Mouse (Mus musculus): Measurements from ENCODE around the gene Pnpla1. TPM values are rescaled to one million over a fixed set of nuclear protein-coding genes. Genes with fewer than 3 reads are reported as not detected.

Pnpla1 gene
- polyA plus RNA-seq, 1 experiment from 2014 or later: not detected

DNA sequence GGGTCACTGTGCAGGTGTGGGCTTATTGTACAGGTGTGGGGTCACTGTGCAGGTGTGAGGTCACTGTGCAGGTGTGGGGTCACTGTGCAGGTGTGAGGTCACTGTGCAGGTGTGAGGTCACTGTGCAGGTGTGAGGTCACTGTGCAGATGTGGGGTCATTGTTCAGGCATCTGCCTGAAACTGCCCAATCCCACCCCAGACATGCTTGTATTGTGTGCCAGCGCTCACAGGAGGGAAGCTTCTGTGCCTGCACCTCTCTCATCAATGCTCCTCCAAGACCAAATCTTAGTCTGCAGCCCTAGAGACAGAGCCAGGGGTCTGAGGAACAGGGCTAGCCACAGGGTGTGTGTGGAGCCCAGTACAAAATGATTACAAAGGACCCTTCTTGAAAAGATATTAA lies 58.3 kb downstream of the Pnpla1 start:
- H3K4me1 ChIP-seq (ENCODE audit: control insufficient read depth, insufficient read depth, low read length): no peaks in the 10 kb centered on the region
- H3K36me3 ChIP-seq (ENCODE audit: control insufficient read depth, insufficient read depth, low read length): no peaks in the 10 kb centered on the region
- no peak overlapping the region for H3K4me2 ChIP-seq (ENCODE audit: low read length)
- no peaks in the 10 kb centered on the region for H3K9me3 ChIP-seq (replicated peaks; ENCODE audit: control insufficient read depth, low read length, poor library complexity, severe bottlenecking)
- H3K9ac ChIP-seq (ENCODE audit: low read depth, low read length): no peak overlapping the region
- no peak for ATAC-seq
- H3K4me3 ChIP-seq (ENCODE audit: low read depth, low read length): no peak overlapping the region
- H3K27me3 ChIP-seq (ENCODE audit: control insufficient read depth, insufficient read depth, low read depth, low read length): no peaks in the 10 kb centered on the region
- 100% methylated on average over 1 of the region's 1 CpGs for WGBS
- no peak overlapping the region for H3K27ac ChIP-seq (ENCODE audit: low read length)

GRCm38 (mm10) chr17:28921086-28921485 lies 62.9 kb downstream of the Pnpla1 start:
- Histone ChIP-seq H3K4me1 (ENCODE audit: control insufficient read depth, insufficient read depth, low read length) (no peaks in the 10 kb centered on the region), H3K36me3 (ENCODE audit: control insufficient read depth, insufficient read depth, low read length) (no peaks in the 10 kb centered on the region), H3K4me3 (ENCODE audit: low read depth, low read length) (no peak overlapping the region), H3K9me3 (replicated peaks; ENCODE audit: control insufficient read depth, low read length, poor library complexity, severe bottlenecking) (no peaks in the 10 kb centered on the region), H3K27ac (ENCODE audit: low read length) (no peak overlapping the region), H3K27me3 (ENCODE audit: control insufficient read depth, insufficient read depth, low read depth, low read length) (no peaks in the 10 kb centered on the region), H3K9ac (ENCODE audit: low read depth, low read length) (no peak overlapping the region), H3K4me2 (ENCODE audit: low read length) (no peak overlapping the region)
- WGBS: 58% methylated on average over 8 of the region's 8 CpGs
- no peak for ATAC-seq

- 76% methylated on average over 6 of the region's 6 CpGs for WGBS
- no peak overlapping the region for H3K9ac ChIP-seq (ENCODE audit: low read depth, low read length)
These were observed 63.9 kb downstream of the Pnpla1 start for GRCm38 (mm10) chr17:28922096-28922495.

GRCm38 (mm10) chr17:28924957-28925595 lies 66.9 kb downstream of the Pnpla1 start:
- WGBS: 84% methylated on average over 8 of the region's 8 CpGs
- H3K9me3 ChIP-seq (replicated peaks; ENCODE audit: control insufficient read depth, low read length, poor library complexity, severe bottlenecking): no peaks in the 10 kb centered on the region
- no peak overlapping the region for H3K27ac ChIP-seq (ENCODE audit: low read length)
- H3K36me3 ChIP-seq (ENCODE audit: control insufficient read depth, insufficient read depth, low read length): no peaks in the 10 kb centered on the region
- no peak overlapping the region for H3K4me2 ChIP-seq (ENCODE audit: low read length)
- no peak overlapping the region for H3K9ac ChIP-seq (ENCODE audit: low read depth, low read length)
- no peak for ATAC-seq
- H3K4me1 ChIP-seq (ENCODE audit: control insufficient read depth, insufficient read depth, low read length): no peaks in the 10 kb centered on the region
- no peak overlapping the region for H3K4me3 ChIP-seq (ENCODE audit: low read depth, low read length)
- no peaks in the 10 kb centered on the region for H3K27me3 ChIP-seq (ENCODE audit: control insufficient read depth, insufficient read depth, low read depth, low read length)

More at GRCm38 (mm10) chr17:28922096-28922495, 63.9 kb downstream of the Pnpla1 start:
- no peak for ATAC-seq
- H3K4me2 ChIP-seq (ENCODE audit: low read length): no peak overlapping the region
- H3K4me3 ChIP-seq (ENCODE audit: low read depth, low read length): no peak overlapping the region
- H3K36me3 ChIP-seq (ENCODE audit: control insufficient read depth, insufficient read depth, low read length): no peaks in the 10 kb centered on the region
- no peaks in the 10 kb centered on the region for H3K9me3 ChIP-seq (replicated peaks; ENCODE audit: control insufficient read depth, low read length, poor library complexity, severe bottlenecking)
- H3K27me3 ChIP-seq (ENCODE audit: control insufficient read depth, insufficient read depth, low read depth, low read length): no peaks in the 10 kb centered on the region
- H3K4me1 ChIP-seq (ENCODE audit: control insufficient read depth, insufficient read depth, low read length): no peaks in the 10 kb centered on the region
- H3K27ac ChIP-seq (ENCODE audit: low read length): no peak overlapping the region

DNA sequence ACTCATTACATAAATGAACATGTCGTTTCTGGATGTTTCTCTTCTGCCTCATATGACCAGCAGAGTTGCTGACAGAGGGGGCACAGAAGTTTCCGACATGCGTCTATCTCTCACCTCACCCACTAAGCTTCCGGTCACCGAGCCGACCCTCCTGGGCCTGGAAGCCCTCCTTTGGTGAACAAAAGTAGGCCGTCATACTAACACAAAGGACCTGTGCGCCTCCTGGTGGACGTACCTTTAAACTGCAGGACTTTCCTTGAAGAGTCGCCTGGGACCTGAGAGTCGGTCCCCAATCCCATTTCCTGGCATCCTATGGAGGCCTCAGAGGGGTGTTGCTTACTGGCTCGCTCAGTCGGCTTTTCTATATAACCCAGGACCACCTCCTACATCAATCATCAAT lies 68.2 kb downstream of the Pnpla1 start:
- Histone ChIP-seq H3K4me1 (ENCODE audit: control insufficient read depth, insufficient read depth, low read length) (no peaks in the 10 kb centered on the region), H3K9me3 (replicated peaks; ENCODE audit: control insufficient read depth, low read length, poor library complexity, severe bottlenecking) (no peaks in the 10 kb centered on the region), H3K4me2 (ENCODE audit: low read length) (no peak overlapping the region), H3K27ac (ENCODE audit: low read length) (no peak overlapping the region), H3K36me3 (ENCODE audit: control insufficient read depth, insufficient read depth, low read length) (no peaks in the 10 kb centered on the region), H3K27me3 (ENCODE audit: control insufficient read depth, insufficient read depth, low read depth, low read length) (no peaks in the 10 kb centered on the region), H3K4me3 (ENCODE audit: low read depth, low read length) (no peak overlapping the region), H3K9ac (ENCODE audit: low read depth, low read length) (no peak overlapping the region)
- 14% methylated on average over 13 of the region's 13 CpGs for WGBS
- no peak for ATAC-seq

DNA sequence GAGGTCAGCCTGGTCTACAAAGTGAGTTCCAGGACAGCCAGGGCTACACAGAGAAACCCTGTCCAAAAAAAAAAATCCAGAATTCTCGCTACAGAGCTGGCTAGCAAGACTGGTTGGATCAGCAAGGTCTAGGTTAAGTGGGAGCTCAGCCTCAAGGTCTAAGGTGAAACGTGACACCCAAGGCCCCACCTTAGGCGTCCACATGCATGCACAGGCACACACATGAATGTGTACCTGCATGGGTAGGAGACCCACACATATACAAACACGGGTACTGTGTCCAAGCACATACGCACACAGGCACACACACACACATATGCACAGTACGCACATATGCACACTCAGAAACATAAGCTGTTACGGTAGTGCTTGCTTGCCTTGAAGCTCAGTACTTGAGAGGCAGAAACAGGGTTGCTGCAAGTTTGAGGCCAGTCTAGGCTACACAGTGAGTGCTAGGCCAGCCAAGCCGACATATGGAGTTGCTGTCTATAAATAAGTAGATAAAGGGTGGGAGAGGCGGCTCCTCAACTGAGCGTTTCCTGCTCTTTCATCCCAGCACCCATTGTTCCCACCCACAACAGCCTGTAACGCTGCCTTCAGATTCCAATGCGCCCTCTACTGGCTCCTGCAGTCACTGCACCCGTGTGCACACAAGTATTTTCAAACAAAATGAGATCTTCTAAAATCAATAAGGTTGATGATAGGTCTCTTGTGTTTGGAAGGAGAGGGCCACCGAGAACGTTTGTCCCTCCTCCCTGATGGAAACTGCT lies 68.8 kb downstream of the Pnpla1 start:
- Histone ChIP-seq H3K9ac (ENCODE audit: low read depth, low read length) (no peak overlapping the region), H3K4me3 (ENCODE audit: low read depth, low read length) (no peak overlapping the region), H3K4me1 (ENCODE audit: control insufficient read depth, insufficient read depth, low read length) (no peaks in the 10 kb centered on the region), H3K4me2 (ENCODE audit: low read length) (no peak overlapping the region), H3K27ac (ENCODE audit: low read length) (no peak overlapping the region), H3K36me3 (ENCODE audit: control insufficient read depth, insufficient read depth, low read length) (no peaks in the 10 kb centered on the region), H3K9me3 (replicated peaks; ENCODE audit: control insufficient read depth, low read length, poor library complexity, severe bottlenecking) (no peaks in the 10 kb centered on the region), H3K27me3 (ENCODE audit: control insufficient read depth, insufficient read depth, low read depth, low read length) (no peaks in the 10 kb centered on the region)
- no peak for ATAC-seq
- WGBS: 48% methylated on average over 15 of the region's 15 CpGs

- Histone ChIP-seq H3K27me3 (ENCODE audit: control insufficient read depth, insufficient read depth, low read depth, low read length) (no peaks in the 10 kb centered on the region), H3K4me2 (ENCODE audit: low read length) (no peak overlapping the region), H3K4me3 (ENCODE audit: low read depth, low read length) (no peak overlapping the region), H3K36me3 (ENCODE audit: control insufficient read depth, insufficient read depth, low read length) (no peaks in the 10 kb centered on the region), H3K9me3 (replicated peaks; ENCODE audit: control insufficient read depth, low read length, poor library complexity, severe bottlenecking) (no peaks in the 10 kb centered on the region), H3K9ac (ENCODE audit: low read depth, low read length) (no peak overlapping the region), H3K4me1 (ENCODE audit: control insufficient read depth, insufficient read depth, low read length) (no peaks in the 10 kb centered on the region), H3K27ac (ENCODE audit: low read length) (no peak overlapping the region)
- ATAC-seq: no peak
- WGBS: 84% methylated on average over 9 of the region's 9 CpGs
These were observed 69.8 kb downstream of the Pnpla1 start for GRCm38 (mm10) chr17:28928004-28928403.

DNA sequence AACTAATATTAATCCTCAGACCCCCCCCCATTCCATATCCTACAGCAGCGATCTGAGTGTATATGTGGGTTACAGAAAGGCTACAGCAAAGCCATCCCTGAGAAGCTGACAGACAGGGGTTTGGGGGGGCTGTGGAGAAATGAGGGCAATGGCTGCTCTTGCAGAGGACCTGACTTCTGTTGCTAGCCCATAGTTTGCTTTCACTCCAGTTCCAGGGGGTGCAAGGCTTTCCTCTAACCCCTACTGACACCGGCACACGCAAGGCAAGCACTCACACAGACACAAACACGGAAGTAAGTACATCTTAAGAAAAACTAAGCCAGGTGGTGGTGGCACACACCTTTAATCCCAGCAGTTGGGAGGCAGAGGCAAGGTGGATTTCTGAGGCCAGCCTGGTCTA lies 71.2 kb downstream of the Pnpla1 start:
- H3K27me3 ChIP-seq (ENCODE audit: control insufficient read depth, insufficient read depth, low read depth, low read length): no peaks in the 10 kb centered on the region
- 96% methylated on average over 4 of the region's 4 CpGs for WGBS
- no peak overlapping the region for H3K4me3 ChIP-seq (ENCODE audit: low read depth, low read length)
- no peak overlapping the region for H3K9ac ChIP-seq (ENCODE audit: low read depth, low read length)
- H3K27ac ChIP-seq (ENCODE audit: low read length): no peak overlapping the region
- no peak overlapping the region for H3K4me2 ChIP-seq (ENCODE audit: low read length)
- H3K36me3 ChIP-seq (ENCODE audit: control insufficient read depth, insufficient read depth, low read length): no peaks in the 10 kb centered on the region
- no peaks in the 10 kb centered on the region for H3K9me3 ChIP-seq (replicated peaks; ENCODE audit: control insufficient read depth, low read length, poor library complexity, severe bottlenecking)
- ATAC-seq: no peak
- no peaks in the 10 kb centered on the region for H3K4me1 ChIP-seq (ENCODE audit: control insufficient read depth, insufficient read depth, low read length)

DNA sequence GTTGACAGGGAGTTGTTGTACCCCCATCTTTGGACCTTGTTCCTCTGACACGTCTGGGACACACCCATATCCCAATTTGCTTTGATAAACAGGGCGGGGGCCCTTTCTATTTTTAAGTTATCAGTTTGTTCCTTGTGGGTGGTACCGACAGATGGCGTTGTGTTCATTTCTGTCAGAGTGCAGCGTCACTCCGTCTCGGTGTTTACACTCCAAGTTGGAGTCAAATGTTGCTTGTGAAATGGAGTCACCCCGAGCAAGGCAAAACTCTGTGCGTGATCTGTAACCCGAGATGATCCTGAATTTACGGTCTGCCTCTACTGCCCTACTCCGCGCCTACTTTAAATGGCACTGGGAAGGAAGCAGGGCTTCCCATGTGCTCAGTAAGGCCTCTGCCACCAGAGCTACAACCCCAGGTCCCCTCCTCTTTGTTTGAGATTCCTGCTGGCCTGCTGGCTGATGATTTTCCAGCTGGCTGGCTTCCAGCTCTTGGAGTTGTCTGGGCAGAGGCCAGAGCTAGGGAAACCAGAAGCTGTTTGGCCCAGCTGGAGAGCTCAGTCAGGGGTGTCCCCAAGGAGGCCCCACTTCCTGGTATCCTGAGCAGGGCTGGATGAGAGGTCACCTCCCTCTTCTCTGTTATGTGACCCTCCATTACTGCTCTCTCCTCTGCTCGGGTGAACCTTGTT lies 72.3 kb downstream of the Pnpla1 start:
- Histone ChIP-seq H3K4me2 (ENCODE audit: low read length) (no peak overlapping the region), H3K36me3 (ENCODE audit: control insufficient read depth, insufficient read depth, low read length) (no peaks in the 10 kb centered on the region), H3K9ac (ENCODE audit: low read depth, low read length) (no peak overlapping the region), H3K9me3 (replicated peaks; ENCODE audit: control insufficient read depth, low read length, poor library complexity, severe bottlenecking) (no peaks in the 10 kb centered on the region), H3K4me1 (ENCODE audit: control insufficient read depth, insufficient read depth, low read length) (no peaks in the 10 kb centered on the region), H3K27ac (ENCODE audit: low read length) (no peak overlapping the region), H3K4me3 (ENCODE audit: low read depth, low read length) (no peak overlapping the region), H3K27me3 (ENCODE audit: control insufficient read depth, insufficient read depth, low read depth, low read length) (no peaks in the 10 kb centered on the region)
- 24% methylated on average over 14 of the region's 14 CpGs for WGBS
- peak; percentile 67 for ATAC-seq
